Mouse (Mus musculus) limb, embryonic 10.5 days (tissue): ENCODE results near the gene Arsb. TPM values are rescaled to one million over a fixed set of nuclear protein-coding genes. Genes with fewer than 3 reads are reported as not detected.

Source experiments
- DNase-seq: peaks from one replicate; pipeline ENCODE4 v3.0.0-alpha.2; 2017; ENCODE audit warnings: low spot score
- H3K27ac ChIP-seq: fragments of 300-500 bp; sonication (generic); 2 replicates; pipeline ENCODE4 v1.5.1; 2016; ENCODE audit warnings: mild to moderate bottlenecking
- H3K27me3 ChIP-seq: fragments of 300-500 bp; sonication (generic); 2 replicates; pipeline ENCODE4 v1.6.1; 2016; ENCODE audit warnings: low read depth, mild to moderate bottlenecking; ENCODE audit not compliant: poor library complexity, severe bottlenecking
- H3K36me3 ChIP-seq: fragments of 300-500 bp; sonication (generic); 2 replicates; pipeline ENCODE4 v1.6.1; 2016; ENCODE audit warnings: mild to moderate bottlenecking, moderate library complexity
- H3K4me1 ChIP-seq: fragments of 300-500 bp; sonication (generic); 2 replicates; pipeline ENCODE4 v1.6.1; 2016
- H3K4me3 ChIP-seq: fragments of 300-500 bp; sonication (generic); 2 replicates; pipeline ENCODE4 v1.5.1; 2016; ENCODE audit warnings: mild to moderate bottlenecking, moderate library complexity
- H3K9me3 ChIP-seq: fragments of 300-500 bp; sonication (generic); replicated peaks from 2 replicates; pipeline ENCODE4 v1.6.1; 2016; ENCODE audit warnings: mild to moderate bottlenecking
- WGBS: fragments of 180-500 bp; shearing (Covaris S2); methylation state at CpG from one replicate; pipeline ENCODE4 v1.1.7; 2016; 5-methylcytosine and 5-hydroxymethylcytosine counted together
- polyA plus RNA-seq: library from polyadenylated mRNA; unstranded; fragments of >200 nt; fragmentation: Nextera tagmentation; extraction: Ambion mirVana; gene quantifications from 2 replicates; pipeline ENCODE4 v1.2.1, GENCODE M21; 2016

The Arsb gene
- polyA plus RNA-seq, 1 experiment from 2014 or later: 7.2 TPM

DNA sequence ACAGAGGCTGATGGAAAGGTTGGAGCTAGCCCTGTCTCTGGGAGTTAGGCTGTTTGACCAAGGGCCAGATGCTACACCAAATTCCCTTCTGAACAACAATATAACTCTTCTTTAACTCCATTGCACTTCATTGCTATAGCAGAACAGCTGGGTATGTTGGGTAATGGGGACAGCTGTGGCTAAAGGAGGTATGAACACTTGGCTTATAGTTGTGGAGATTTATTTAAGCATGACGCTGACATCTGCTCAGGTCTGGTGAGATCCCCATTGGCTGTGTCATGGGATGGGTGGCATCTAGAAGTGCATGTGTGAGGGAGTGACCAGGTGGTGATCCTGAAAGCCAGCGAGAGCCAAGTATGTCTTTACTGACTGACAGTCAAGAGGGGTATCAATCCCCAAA is 116.8 kb downstream of the Arsb start:
- WGBS: 91% methylated on average over 2 of the region's 2 CpGs
- Histone ChIP-seq H3K27ac (peak overlapping the region; percentile 42; the same call in 1 of the 2 replicates), H3K4me3 (no peak overlapping the region), H3K27me3 (no peaks in the 10 kb centered on the region), H3K9me3 (no peaks in the 10 kb centered on the region), H3K36me3 (no peaks in the 10 kb centered on the region), H3K4me1 (peaks cover 14% of the 10 kb centered on the region)
- DNase-seq: no peak

DNA sequence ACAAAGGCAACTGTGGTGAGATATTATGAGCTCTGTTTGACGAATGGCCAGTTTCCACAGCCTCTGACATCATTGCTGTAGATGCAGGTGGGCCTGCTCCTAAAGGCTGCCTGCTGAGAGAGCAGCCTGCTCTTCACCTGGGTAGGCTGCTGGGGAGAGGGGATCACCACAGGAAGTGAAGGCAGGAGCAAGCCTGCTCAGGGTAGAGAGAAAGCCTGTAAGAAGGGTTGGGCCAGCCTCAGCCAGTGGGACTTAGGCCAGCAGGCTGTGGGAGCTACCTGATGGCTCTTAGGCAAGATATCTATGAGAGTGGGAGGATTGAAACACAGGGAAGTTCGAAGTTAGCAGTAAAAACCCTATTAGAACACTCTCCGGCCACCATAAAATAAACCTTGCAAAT is 117.5 kb downstream of the Arsb start:
- H3K27ac ChIP-seq: peak overlapping the region; percentile 42; the same call in 1 of the 2 replicates
- 82% methylated on average over 3 of the region's 3 CpGs for WGBS
- no peak for DNase-seq
- no peak overlapping the region for H3K4me3 ChIP-seq
- H3K9me3 ChIP-seq: no peaks in the 10 kb centered on the region
- peaks cover 8% of the 10 kb centered on the region for H3K4me1 ChIP-seq
- no peaks in the 10 kb centered on the region for H3K36me3 ChIP-seq
- H3K27me3 ChIP-seq: no peaks in the 10 kb centered on the region

DNA sequence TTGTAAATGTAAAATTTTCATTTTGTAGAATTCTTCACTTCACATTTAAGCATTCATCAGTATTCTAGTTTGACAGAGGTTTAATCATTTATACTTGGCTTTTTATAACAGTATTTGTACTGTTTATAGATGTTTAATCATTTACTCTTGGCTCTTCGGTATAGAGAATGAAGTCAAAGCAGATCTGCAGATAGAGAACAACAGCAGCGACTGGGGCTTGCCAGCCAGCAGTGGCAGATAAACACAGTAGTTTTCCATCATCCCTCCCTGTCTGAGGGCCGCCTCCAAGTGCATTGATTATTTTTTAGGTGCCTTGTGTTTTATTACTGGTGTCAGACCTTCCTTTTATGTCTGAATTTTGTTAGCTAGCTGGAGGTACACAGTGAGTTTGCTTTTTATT is 118.6 kb downstream of the Arsb start:
- 76% methylated on average over 3 of the region's 3 CpGs for WGBS
- Histone ChIP-seq H3K27ac (no peak overlapping the region), H3K4me1 (peaks cover 7% of the 10 kb centered on the region), H3K9me3 (no peaks in the 10 kb centered on the region), H3K36me3 (no peaks in the 10 kb centered on the region), H3K27me3 (no peaks in the 10 kb centered on the region), H3K4me3 (no peak overlapping the region)
- DNase-seq: no peak

DNA sequence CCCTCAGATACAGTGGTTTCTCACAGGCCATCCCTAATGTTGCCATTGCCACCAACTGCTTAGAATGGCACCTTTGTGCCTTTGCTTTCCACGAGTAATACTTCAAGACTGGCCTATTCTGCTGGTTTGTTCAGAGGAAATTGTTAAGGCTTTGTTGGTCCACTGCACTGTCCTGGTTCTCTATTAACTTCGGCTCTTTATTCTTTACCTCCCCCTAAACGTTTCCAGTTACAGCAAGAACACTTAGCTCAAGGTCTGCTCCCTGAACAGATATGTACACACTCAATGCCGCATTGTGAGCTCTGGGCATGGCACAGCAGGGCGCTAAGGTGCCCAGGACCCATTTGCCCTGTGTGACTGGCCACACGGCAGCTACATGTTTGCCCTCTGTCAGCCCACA is 119.8 kb downstream of the Arsb start:
- H3K36me3 ChIP-seq: no peaks in the 10 kb centered on the region
- no peak overlapping the region for H3K4me3 ChIP-seq
- DNase-seq: no peak
- no peak overlapping the region for H3K27ac ChIP-seq
- no peaks in the 10 kb centered on the region for H3K27me3 ChIP-seq
- WGBS: 88% methylated on average over 6 of the region's 6 CpGs
- H3K9me3 ChIP-seq: no peaks in the 10 kb centered on the region
- H3K4me1 ChIP-seq: peaks cover 7% of the 10 kb centered on the region

DNA sequence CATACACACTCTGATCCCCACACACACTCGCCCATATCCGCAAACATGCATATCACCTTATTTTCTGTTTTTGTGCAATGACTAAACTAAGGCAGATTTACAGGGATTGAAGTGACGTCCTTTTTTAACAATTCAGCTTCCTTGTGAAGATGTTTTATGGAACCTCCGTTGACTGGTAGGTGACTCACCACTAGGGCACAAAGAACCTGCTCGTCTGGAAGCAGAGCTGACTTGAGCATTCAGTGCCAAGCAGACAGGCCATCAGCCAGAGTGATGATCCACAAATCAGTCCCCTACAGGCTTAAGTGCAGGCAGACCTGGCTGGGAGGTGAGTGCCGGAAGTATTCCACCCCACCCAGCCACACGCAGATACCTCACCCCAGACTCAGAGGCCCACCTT is 120.7 kb downstream of the Arsb start:
- no peak for DNase-seq
- H3K36me3 ChIP-seq: no peaks in the 10 kb centered on the region
- no peak overlapping the region for H3K27ac ChIP-seq
- no peaks in the 10 kb centered on the region for H3K27me3 ChIP-seq
- no peak overlapping the region for H3K4me3 ChIP-seq
- 90% methylated on average over 7 of the region's 7 CpGs for WGBS
- H3K4me1 ChIP-seq: peaks cover 9% of the 10 kb centered on the region
- H3K9me3 ChIP-seq: no peaks in the 10 kb centered on the region

DNA sequence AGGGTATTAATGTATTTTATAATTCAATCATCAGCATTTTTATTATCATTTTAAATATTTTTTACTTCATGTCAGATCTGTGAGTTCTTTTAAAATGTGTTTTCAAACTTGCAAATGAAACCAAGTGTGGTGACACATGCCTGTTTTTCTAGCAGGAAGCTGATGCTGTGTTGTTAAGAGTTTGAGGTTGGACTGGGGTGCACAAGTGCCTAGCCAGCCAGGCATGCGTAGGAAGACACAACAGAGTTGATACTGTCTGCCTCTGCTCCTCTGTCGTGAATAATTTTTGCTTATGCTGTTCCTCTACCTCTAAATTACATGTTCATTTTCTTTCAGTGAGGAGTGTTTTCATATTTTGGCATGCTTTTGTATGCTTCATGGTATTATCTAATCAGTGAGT is 122.7 kb downstream of the Arsb start:
- no peak overlapping the region for H3K4me3 ChIP-seq
- no peaks in the 10 kb centered on the region for H3K9me3 ChIP-seq
- DNase-seq: no peak
- H3K27me3 ChIP-seq: no peaks in the 10 kb centered on the region
- H3K36me3 ChIP-seq: no peaks in the 10 kb centered on the region
- WGBS: 87% methylated on average over 2 of the region's 2 CpGs
- H3K27ac ChIP-seq: no peak overlapping the region
- H3K4me1 ChIP-seq: peaks cover 22% of the 10 kb centered on the region

DNA sequence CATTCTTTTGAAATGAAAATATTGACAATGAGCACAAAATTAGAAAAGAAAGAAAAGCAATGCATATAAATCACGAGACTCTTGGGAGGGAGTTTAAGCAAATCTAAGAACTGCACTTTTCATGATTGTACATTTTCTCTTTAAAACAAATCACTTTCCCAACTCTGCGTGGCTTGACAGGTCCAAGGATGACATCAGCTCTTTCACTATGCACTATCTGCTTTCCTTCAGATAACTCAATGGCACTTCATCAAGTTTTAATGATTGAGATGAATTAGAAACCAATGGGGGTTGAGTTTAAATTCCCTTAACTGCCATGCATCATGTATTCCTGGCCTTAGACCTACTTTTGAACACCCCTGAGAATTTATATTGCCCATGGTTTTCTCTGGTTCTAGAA is 124.0 kb downstream of the Arsb start:
- Histone ChIP-seq H3K36me3 (no peaks in the 10 kb centered on the region), H3K4me3 (no peak overlapping the region), H3K9me3 (no peaks in the 10 kb centered on the region), H3K27me3 (no peaks in the 10 kb centered on the region), H3K27ac (no peak overlapping the region), H3K4me1 (peaks cover 35% of the 10 kb centered on the region)
- DNase-seq: no peak
- WGBS: 82% methylated on average over 2 of the region's 2 CpGs

DNA sequence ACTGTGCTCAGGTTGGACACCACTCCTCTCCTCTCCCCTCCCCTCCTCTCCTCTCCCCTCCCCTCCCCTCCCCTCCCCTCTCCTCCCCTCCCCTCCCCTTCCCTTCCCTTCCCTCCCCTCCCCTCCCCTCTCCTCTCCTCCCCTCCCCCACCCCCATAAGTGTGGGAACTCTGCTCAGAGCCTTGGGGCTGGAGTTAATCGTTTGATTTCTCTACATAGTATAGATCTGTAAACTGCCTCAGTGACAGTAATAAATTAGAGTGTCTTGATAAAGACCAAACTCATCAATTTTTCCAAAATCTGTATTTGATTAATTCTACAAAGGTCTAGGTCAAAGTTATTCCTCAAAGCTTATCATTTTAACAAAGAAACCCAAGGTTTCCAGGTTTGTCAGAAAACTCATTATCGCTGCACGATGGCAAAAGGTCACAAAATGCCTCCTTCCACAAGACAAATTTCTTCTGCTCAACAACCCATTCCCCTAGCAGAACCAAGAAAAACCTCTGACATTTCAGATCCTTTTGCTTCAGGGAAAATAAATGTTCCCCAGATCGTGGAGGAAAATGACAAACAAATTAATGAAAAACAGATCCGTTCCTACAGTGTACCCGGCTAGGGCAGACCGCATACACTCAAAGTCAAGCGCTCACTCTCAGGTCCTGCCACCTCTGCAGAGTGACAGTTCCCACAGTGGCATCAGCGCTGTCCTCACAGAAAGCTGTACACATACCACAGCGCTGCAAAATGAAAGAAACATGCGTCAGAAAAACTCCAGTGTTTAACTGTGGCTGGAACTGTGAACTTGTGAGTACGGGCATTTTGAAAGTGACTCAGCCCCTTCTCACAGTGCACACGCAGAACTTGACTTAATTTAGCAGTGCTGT is 126.8 kb downstream of the Arsb start:
- Histone ChIP-seq H3K36me3 (no peaks in the 10 kb centered on the region), H3K27ac (peak overlapping the region; percentile 84), H3K4me3 (0 out of 2 replicates have a peak overlapping the region, but pooled peaks have one; percentile 19), H3K4me1 (peaks cover 48% of the 10 kb centered on the region), H3K9me3 (no peaks in the 10 kb centered on the region), H3K27me3 (no peaks in the 10 kb centered on the region)
- 23% methylated on average over 13 of the region's 13 CpGs for WGBS
- peak; percentile 66 for DNase-seq

DNA sequence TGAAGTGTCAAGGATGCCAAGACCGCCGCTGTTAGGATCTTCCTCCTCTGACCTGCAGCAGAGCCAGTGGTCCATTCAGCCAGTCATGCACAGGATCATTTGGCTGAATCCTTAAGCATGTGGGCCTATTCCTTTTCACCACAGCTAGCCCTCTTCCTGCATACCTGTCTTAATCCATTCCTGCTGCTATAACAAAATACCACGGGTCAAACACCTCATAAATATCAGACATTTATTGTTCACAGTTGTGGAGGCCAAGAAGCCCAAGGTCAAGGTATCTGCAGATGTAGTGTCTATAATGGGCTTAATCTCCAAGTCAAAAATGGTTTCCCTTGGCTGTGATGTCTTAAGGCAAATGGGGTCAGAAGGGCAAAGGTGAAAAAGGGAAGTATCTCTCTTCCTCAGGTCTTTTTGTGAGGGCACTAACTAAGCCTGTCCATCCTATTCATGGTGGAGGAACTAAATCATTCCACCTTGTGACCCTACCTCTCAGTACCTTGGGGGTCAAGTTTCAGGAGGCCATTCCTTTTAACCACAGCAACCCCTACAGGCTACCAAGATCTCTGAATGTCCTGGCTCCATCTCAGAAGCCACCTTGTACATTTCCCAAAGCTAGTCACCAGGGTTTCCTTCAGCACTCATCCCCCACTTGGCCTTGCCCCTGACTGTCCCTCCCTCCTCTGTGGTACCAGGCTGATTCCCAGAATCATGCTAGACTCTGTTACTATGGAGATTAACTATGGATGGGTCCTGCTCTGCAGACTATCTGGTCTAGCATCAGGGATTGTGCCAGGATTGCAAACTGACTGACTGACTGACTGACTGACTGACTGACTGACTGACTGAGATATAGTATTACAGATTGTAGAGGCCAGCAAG is 128.2 kb downstream of the Arsb start:
- no peak overlapping the region; the same call in 1 of the 2 replicates for H3K4me3 ChIP-seq
- H3K9me3 ChIP-seq: no peaks in the 10 kb centered on the region
- WGBS: 29% methylated on average over 3 of the region's 3 CpGs
- H3K4me1 ChIP-seq: peaks cover 48% of the 10 kb centered on the region
- no peaks in the 10 kb centered on the region for H3K27me3 ChIP-seq
- no peaks in the 10 kb centered on the region for H3K36me3 ChIP-seq
- peak overlapping the region; percentile 84 for H3K27ac ChIP-seq
- no peak for DNase-seq

DNA sequence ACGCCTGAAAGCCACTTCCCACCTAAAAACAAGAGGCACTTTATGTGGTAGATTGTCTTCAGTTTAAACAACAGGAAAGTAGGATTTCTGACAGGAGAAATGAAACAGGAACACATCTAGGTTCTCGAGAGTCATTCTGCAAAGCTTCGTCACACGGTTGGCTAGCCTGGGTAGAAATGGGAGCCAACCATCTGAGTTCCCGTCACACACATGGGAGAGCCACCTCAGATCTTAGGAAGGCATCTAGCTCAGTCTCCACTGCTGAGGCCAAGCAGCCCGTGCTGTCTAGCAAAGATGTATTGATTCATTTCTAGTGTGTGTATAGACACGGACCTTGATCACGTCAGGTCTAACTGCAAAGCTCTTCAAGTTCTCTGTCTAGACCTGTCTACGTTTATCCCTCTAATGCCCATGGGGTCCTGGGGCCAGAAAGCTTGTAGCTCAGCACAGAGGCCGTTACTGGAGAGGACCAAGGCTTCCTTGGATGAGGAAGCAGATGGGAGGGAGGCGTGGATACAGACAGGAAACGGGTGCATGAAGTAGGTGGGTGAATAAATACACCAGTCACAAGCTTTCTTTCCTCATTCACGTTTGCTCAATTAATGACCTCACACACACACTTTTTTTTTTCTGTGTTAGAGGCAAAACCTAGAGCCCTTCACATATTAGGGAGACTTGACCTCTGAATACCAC is 129.7 kb downstream of the Arsb start:
- no peaks in the 10 kb centered on the region for H3K36me3 ChIP-seq
- H3K27ac ChIP-seq: peak overlapping the region; percentile 84
- H3K4me1 ChIP-seq: peaks cover 48% of the 10 kb centered on the region
- WGBS: 84% methylated on average over 13 of the region's 13 CpGs
- H3K4me3 ChIP-seq: no peak overlapping the region
- H3K9me3 ChIP-seq: no peaks in the 10 kb centered on the region
- DNase-seq: no peak
- no peaks in the 10 kb centered on the region for H3K27me3 ChIP-seq

DNA sequence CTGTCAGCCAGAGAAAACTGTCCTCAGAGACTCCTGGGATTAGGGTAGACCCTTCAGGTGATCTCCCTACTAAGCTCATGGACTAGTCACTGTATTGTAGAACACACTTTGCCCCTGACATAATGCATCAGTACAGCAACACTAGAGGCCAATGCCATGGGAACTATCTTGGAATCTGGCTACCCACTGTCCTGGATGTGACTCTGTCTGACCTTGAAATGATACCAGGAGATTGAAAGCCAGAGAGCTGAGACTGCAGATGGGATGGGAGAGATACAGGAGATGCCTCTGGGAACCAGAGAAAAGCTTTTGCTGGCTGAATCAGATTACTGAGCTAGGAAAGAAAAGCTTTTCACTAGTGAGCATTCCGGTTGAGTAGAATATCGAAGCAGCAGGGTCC is 130.7 kb downstream of the Arsb start:
- H3K27me3 ChIP-seq: no peaks in the 10 kb centered on the region
- H3K27ac ChIP-seq: peak overlapping the region; percentile 46
- DNase-seq: peak; percentile 10
- H3K36me3 ChIP-seq: no peaks in the 10 kb centered on the region
- 96% methylated on average over 2 of the region's 2 CpGs for WGBS
- H3K9me3 ChIP-seq: no peaks in the 10 kb centered on the region
- peaks cover 46% of the 10 kb centered on the region for H3K4me1 ChIP-seq
- no peak overlapping the region for H3K4me3 ChIP-seq

DNA sequence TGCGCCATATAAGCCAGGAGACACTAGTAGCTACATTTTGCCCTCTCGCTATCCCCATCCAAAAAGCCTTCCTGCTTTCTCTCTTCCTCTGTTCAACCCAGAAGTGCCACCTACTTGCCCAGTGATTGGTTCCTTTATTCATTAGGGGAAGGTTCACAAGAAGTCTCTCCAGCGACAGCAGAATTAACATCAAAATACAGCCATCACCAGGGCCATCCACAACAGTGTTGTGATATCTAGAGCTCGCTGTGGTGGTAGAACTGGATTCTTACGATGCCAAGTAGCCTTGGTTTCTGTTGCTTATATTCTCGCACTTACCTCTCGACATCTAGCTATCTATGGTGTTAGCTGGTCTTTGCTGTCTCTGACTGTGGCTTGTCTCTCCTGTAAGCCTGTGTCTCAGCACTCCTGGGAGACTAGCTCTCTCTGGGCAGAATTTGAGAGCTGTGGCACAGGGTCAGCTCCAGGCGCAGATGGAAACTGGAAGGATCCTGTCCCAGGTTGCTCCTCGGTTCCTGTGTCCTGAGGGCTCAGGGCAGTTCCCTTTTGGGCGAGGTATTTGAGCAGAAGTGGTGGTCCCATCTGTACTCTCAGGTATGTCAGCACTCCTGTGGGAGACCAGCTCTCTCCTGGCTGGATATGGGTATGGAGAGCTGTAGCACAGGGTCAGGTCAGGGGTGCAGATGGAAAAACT is 135.3 kb downstream of the Arsb start:
- WGBS: 88% methylated on average over 10 of the region's 10 CpGs
- Histone ChIP-seq H3K27me3 (no peaks in the 10 kb centered on the region), H3K27ac (no peak overlapping the region), H3K4me1 (peaks cover 30% of the 10 kb centered on the region), H3K4me3 (no peak overlapping the region), H3K9me3 (no peaks in the 10 kb centered on the region), H3K36me3 (no peaks in the 10 kb centered on the region)
- DNase-seq: peak; percentile 27
